Mouse (Mus musculus) stomach, postnatal 0 days (tissue): ENCODE measurements around the gene Nat8f5.

Experiments
- CTCF ChIP-seq: IDR thresholded peaks from 2 replicates; pipeline ENCODE4 v1.5.1; 2016; ENCODE audit warnings: antibody characterized with exemption, low read depth, mild to moderate bottlenecking, moderate library complexity
- EP300 ChIP-seq: optimal IDR thresholded peaks from 2 replicates; pipeline ENCODE3; 2016; ENCODE audit warnings: antibody characterized with exemption

DNA sequence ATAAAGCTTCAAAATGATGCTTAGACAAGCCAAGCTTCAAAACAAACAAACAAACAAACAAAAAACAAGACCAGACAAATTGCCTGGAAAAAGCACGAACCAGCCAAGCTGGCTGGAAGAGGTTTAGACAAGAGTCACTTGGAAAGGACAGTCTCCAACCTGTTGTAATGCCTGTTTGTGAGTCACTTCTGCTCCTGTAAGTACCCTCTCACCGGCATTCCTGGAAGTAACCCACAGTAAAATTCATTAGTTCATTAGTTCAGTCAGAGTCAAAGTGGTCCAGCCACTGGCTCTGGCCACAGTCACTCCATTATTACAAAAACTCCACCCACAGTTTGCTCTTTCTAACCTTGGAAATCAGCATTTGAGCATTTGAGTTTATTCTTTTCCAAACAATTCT is 43.1 kb upstream of the Nat8f5 start:
- TF ChIP-seq CTCF (no peak), EP300 (no peak)
